Mouse (Mus musculus) ES-CJ7 (cell line): ENCODE measurements around the gene Mark1.
A peak's percentile ranks its signal among the peaks of the same experiment; 100 is the strongest.

Source experiments
- DNase-seq: peaks from one replicate; pipeline ENCODE4 v3.0.0; 2011; ENCODE audit warnings: low read depth, low spot score

Mark1 gene

DNA sequence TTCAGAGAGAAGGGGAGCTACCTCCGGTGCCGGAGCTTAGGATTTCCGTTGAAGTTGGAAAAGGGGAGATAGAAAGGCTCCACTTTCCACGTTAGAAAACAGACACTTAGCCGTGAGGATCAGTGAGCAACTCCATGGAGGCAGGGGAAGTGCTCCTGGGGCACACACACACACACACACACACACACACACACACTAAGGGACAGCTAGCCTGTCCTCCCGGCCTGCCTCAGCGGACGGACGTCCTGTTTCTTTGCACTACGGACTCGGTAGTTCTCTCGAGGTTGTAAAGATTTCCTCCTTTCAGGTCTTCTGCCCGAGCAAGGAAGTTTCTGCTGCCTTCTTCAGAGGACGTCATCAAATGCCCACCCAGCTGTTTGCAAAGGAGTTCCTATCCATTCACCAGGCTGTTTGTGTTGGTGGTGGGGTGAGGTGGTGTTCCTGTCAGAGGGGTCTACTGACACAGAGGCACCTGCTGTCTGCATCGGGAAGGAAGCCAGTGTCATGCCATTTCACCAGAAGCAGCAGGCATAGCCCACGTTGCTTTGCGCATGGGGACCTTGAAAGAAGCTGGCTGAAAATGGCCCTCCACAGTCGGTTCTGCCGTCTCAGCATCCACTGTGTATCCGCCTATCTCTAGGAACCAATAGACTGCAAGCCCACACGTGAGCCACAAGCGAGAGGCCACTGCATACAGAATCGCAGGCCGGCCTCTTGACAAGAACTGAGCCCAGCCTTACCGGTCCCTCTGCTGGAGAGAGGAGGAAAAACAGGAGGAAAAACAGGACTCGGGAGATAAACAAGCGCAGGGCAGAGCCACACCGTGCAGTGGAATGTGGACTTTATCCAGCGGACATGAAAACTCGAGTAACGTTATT lies 147.4 kb downstream of the Mark1 start:
- DNase-seq: peak; percentile 94

- DNase-seq: no peak
Observed at GRCm38 (mm10) chr1:184851166-184851565, 148.2 kb downstream of the Mark1 start.

GRCm38 (mm10) chr1:184846973-184847372 lies 152.4 kb downstream of the Mark1 start:
- no peak for DNase-seq
